Mouse (Mus musculus): ENCODE results near the gene Astl.

DNA sequence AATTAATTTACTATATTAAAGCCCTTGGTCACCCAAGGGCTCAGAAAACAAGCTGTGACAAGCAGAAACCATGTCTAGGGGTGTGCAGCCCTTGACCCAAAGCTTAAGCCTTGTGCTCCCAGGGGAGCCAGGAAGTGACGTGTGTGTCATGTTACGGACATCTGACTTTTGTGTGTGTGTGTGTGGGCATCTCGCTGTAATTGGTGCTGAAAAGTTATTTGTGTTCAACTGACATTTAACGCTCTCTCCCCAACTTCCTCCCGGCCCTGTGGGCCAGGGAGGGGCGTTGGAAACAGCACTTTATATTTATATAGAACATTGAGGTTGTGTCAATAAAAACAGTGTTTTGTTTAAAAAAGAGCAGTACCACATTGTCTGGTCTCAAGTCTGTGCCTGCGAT, 427 bp upstream of the Astl start:
- TF ChIP-seq CTCF (IDR thresholded peaks at IDR 0.05; ENCODE audit: low read depth) (no peak), EP300 (IDR thresholded peaks at IDR 0.05; ENCODE audit: low read depth) (no peak)
